Mouse (Mus musculus): Measurements from ENCODE around the gene Plg.

The Plg gene

DNA sequence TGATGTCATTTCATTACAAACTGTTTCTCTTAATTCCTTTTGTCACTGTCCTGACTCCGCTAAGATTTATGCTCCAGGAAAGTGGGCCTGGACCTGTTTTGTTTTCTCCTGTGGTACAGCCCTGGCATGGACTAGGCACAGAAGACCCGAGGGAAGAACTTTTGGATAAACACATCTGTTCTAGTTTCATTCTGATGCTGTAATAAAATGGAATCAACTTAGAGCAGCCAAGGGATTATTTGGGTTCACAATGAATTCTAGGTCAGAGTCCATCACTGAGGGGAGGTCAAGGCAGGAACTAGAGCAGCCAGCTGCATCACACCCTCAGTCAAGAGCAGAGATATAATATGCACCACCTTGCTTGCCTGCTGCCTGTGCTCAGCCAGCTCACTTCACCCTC, 9.4 kb downstream of the Plg start:
- no peak for DNase-seq

DNA sequence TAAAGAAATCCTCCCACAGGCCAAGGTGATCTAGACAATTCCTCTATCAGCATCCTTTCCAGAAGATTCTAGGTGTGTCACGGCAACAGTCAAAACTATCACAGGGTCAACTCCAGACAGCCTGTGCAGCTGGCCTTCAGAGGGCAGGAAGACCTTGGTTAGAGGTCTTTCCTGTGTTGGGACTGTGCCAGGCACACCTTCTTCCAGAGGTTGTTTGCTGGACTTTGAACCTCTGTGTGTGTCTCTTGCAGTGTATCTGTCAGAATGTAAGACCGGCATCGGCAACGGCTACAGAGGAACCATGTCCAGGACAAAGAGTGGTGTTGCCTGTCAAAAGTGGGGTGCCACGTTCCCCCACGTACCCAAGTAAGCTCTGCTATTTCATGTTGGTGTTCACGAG, 9.8 kb downstream of the Plg start:
- DNase-seq = no peak

DNA sequence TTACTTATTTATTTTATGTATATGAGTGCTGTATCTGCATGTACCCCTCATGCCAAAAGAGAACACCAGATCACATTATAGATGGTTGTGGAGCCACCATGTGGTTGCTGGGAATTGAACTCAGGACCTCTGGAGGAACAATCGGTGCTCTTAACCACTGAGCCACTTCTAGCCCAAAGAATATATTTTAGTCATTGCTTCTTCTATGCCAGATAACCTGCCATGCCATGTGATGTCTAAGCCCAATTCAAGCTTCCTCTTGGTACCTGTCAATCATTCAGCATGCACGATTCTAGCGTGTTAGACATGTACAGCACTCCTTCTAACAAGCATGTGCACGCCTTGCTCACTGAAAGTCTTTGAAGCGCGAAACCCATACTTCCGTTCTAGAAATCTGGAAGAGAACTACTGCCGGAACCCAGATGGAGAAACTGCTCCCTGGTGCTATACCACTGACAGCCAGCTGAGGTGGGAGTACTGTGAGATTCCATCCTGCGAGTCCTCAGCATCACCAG, 17.8 kb downstream of the Plg start:
- no peak for DNase-seq

DNA sequence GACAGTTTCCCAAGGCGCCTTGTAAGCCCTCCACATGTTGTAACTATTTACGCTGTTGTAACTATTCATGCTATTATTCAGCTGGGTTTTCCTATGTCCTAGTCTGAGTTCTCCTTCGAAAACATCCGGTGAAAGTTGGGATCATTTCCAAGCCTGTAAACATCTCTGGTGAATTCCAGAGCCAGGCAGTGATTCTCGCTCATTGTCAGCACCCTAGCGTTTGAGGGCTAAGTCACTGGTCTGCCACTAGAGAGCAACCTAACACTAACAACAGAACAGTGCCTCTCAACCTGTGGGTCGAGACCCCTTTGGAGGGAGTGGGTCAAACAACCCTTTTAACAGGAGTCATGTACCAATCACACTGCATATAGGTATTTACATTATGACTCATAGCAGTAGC, 25.0 kb downstream of the Plg start:
- no peak for DNase-seq

DNA sequence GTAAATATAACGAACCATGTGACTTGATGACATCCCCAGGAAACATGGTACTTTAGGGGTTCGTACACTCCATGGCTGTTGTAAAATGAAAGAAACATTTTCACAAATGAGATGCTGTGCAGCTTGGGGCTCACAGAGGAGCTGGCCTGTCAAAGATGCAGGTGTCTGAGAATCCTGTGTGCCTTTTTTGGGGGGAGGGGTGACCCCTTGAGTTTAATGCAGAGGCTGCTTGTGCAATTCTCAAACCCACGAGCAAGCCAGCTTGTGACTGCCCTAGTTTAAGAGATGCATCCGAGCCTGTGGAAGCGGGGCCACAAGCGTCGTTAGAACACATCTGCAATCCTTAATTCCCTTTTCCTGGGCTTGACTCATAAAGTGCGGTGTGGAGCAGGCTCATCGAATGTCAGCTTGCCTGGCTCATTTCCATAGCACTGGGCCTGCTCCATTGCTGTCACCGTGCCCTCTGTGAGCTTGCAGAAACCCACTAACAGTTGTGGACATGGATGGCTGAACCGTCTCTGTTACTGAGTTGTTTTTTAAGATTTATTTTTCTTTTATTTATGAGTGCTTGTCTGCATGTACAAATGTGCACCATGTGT, 31.0 kb downstream of the Plg start:
- no peak for DNase-seq

DNA sequence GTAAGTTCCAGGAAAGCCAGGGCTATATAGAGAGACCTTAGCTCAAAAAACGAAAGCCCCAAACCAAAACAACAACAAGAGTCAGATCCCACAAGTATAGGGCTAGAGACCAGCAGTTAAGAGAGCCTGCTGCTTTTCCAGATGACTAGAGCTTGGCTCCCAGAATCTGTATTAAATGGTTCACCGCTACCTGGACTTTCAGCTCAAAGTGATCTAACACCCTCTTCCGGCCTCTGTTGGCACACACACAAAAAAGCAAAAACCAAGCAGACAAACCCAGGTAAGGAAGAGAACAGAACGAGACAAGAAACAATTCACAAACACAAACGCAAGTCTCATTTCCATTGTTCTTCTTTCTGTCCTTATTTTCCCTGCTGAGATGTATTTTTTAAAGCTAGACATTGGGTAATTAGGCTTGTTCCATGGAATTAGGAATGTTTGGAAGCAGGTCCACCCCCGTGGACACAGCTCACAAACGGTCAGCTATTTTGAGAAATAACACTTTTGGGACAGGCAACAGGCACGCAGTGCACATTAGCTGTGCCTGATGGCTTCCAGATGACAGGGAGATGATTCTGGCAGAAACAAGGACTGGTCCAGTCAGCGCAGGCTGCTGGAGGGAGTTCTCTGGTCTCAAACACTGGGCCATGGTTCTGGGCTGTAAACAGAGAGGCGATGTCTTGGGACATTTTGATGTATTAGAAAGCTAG, 33.9 kb downstream of the Plg start:
- DNase-seq = no peak

DNA sequence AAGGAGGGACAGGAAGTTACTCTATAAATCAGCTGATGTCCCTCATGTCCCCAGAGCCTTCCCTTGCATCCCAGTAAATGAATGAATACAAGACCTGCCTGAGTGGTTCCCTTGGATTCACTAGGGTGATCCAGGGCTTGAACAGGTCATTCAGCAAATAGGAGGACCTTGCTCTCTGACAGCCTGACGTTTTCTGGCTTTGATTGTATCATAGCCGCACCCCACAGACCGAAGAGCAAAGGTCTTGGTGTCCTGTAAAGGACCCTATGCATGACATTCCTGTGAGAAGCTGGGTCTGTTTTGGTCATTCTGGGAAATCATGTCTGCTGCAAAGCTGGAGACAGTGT, 34.5 kb downstream of the Plg start:
- no peak for DNase-seq

DNA sequence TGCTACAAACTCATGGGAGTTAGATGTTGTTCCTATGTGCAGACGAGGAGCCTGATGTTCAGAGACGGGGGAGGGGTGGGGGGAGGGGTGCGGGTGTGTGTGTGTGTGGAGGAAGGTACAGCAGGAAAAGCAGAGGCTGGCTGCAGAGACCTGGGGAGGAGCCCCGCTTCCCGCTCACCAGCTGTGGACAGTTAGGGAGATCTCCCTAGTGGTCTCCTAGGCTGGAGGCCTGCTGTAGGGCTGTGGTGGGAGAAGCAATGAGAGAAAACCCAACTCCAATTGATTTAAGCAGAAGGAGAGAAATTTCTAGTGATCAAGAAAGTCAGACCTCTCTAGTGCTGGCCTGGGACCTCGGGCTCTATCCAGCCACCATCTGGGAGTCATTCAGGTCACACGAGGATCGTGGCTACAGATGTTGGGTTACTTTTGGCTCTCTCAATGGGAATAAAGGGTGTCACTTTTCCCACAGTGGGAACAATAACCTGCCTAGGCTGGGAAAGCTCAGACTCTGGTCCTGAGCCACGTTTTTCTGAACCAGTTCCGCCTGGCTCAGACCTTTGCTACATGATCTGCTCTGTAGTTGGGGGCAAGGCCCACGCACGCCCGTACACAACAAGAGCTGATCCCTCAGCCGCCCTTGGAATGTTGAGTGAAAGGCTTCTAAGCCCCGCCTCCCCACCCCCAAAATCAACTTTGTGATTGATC, 36.8 kb downstream of the Plg start:
- no peak for DNase-seq

DNA sequence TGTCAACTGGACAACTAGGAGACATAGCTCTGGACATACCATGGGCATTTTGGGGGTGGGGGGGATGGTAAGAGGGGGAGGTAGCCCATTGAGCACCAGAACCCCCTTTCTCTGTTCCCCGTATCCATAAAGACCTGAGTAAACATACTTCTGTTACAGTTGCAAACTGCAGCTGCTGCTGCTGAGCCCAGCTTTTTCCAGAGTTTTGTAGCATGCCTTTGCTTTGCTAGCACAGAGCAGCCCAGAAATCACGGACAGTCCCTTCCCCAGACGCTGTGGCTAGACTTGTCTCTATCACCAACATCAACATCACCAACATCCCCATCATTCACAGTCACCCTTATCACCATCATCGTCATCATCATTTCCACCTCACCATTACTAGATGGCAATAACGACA, 37.3 kb downstream of the Plg start:
- DNase-seq = no peak

DNA sequence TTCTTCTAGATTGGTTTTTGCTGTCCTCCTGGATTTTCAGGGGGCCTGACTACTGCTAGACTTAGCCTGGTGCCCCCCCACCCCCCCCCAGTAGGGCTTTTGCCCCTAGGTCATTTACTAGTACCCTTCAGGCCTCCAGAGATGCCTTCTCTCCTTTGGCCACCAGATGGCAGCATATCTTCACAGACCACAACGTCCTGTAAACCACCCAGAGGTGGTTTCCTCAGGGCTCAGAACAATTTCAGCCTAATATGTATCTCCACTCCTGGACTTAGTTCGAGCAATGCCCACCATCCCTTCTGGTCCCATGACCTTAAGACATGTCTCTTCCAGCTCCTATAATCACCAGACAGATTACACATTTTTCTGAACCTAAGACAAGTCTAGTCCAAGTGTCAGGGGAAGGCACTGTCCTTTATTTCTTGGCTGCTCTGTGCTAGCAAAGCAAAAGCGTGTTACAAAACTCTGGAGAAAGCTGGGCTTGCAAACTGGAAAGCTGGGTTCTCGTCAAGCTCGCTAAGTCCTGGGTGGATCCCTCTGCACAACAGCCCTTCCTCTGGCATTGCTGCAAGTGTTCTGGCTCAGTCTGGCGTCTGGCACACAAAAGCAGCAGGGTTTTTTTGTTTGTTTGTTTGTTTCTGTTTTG, 38.0 kb downstream of the Plg start:
- peak; percentile 80 to 88 for DNase-seq

DNA sequence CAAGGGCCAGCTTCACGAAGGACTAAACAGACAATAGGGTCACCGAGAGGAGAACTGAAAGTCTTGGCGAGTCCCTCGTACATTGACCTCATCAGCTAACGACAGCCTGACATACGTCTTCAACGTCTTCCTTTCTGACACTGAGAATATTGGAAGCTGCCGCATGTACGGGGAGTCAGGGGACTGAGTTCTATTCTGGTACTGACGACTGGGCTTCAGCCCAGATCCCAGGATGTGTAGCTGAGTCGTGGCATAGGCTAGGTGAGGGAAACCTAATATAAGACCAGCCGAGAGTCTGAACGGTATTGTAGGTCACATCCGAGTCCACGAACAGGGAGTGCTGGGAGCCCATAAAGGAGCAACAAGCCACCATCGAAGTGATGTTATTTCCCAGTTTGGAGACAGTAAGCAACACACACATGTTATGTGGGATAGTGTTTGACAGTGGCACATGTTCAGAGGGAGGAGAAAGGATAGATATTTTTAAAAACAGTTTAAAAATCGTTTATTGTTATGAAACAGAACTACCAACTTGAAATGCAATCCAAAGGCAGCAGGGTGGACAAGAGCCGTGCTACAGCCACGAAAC, 41.2 kb downstream of the Plg start:
- no peak for DNase-seq

DNA sequence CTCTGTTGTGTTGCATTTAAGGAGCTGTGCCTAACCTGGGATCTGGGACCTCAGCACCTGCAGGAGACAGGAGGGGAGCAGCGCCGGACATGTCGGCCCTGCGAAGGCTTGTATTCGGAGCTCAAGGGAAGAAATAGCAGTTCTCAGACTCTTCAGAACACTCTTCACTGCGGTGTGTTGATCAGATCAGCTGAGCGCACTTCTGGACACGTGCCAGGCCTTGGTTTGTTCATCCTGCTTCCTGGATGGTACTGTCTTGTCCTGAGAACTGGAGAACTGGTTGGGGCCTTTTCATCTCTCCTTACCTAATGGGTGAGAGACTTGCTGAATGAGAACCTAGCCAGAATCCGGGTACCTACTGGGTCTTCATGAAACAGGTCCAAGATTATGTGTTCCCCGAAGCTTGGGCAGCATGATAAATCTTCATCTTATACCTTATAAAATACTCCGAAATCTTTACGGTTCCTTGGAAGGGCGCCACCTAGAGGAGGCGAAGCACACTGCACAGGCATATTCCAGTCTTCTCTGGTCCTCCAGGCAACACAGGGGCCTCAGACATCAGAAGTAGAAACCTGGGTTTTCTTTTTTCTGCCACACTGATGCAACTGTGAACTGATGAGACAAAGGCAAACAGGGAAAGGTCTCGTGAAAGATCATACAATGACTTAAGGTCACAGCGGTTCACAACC, 42.6 kb downstream of the Plg start:
- peak in 1 of 2 experiments; percentile 44 for DNase-seq

DNA sequence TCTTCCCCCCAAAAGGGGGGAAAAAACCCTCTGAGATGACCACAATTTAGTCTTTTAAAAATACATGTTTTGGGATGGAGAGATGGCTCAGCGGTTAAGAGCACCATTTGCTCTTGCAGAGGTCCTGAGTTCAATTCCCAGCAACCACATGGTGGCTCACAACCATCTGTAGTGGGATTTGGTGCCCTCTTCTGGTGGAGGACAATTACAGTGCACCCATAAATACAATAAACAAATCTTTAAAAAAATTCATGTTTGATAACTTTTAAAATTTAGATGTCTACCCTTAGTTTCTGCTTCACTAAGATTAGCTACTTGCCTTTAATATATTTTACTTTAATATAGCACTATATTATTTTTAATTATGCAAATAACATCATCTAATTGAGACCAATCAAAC, 43.7 kb downstream of the Plg start:
- no peak for DNase-seq

DNA sequence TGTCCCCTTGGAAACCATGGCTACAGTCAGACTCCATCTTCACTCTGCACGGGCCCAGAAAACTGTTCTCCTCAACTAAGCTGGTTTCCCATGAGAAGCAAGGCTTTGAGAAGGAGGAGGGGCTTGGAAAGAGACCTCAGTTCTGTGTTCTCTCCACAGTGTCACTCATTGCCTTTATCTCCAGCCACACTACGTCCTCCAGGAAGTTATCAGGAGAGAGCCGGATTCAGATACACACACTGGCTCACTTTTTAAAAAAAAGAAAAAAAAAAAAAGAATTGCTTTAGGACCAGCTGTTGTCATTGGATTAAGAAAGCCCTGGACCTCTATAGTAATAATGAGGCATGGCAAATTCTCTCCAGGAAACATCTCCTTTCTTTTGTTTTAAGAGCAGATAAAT, 48.7 kb downstream of the Plg start:
- no peak for DNase-seq

DNA sequence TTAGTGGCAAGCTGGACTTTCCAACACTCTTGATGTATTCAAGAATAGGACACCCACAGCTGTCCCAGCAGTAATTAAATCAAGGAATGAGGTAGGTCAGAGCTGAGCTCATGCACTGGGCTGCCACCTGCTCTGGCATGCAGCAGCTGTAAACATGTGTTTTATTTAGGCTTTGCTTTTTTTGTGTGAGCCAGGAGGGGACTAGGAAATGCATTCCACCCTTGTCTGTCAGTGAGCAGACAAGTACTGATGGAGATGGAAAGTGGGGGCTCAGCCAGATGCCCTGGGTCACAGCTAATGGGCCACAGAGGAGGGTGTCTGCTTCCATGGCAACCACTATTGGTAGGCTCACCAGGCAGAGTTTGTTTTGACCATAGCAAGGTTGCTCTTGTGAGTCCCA, 50.0 kb downstream of the Plg start:
- no peak for DNase-seq

DNA sequence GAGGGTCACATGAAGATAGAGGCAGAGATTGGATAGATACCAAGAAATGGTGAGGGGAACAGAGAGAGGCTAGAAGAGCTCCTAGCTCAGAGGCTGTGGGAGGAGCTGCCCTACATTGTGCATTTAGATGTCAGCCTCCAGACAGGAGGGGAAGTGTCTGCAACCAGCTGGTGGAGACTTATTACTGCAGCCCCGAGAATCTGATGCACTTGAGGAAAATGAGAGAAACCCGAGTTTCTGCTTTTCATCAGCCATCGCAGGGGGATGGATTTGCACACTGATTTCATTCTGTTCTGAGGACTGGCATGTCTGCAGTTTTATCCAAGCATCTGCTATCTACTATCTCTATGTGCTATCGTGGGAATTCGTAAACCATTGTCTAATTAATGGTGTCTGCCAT, 53.3 kb downstream of the Plg start:
- no peak for DNase-seq

DNA sequence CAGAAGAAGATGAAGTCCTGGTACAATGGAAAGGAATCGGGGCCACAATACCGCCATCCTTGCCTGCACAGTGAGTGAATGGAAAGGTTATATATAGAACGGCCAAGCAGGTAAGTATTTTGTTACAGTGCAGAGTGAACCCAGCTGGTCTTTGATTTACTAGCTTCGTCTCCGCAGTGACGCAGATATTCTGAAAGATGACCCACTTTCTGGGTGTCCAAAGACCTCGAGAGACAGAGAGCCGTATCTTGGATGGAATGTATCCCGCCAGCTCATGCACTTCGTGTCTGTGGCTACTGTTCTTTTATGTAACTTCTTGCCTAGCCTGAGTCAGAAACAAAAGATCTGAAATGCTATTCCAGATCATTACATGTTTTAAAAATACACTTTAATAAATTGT, 59.4 kb downstream of the Plg start:
- no peak for DNase-seq

DNA sequence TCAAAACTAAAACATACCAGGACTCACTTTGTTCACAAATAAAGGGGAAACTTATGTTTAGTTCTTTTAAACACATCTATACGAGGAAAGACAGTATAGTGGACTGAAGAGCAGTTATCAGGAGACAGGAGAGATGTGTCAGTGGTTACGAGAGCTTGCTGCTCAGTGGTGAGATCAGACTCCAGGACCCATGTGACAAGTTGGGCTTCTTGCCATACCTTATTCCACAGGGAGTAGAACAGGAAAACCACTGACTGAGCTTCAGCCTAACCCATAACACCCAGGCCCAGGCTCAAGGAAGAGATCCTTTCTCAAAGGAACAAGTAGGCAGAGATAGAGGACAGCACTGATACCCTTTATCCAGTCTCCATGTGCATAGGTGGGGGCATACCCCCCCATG, 66.2 kb downstream of the Plg start:
- DNase-seq = no peak

DNA sequence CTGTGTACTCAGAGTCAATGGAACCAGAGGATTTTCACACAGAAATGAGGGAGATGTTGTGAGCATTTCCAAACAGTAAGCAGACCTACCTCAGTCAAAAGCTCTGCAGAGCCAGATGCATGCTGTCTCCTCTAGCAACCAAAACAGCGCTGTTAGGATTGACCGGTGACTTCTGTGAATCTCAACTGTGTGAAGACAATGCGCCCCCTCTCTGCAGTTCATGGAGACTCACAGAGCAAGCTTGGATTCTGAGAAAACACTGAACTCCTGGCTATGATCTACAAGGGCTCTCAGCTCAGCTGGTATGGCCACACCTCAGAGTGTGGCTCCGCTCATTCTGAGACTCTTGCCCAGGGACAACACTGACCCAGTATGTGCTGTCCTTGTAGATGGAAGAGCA, 72.8 kb downstream of the Plg start:
- DNase-seq = no peak

DNA sequence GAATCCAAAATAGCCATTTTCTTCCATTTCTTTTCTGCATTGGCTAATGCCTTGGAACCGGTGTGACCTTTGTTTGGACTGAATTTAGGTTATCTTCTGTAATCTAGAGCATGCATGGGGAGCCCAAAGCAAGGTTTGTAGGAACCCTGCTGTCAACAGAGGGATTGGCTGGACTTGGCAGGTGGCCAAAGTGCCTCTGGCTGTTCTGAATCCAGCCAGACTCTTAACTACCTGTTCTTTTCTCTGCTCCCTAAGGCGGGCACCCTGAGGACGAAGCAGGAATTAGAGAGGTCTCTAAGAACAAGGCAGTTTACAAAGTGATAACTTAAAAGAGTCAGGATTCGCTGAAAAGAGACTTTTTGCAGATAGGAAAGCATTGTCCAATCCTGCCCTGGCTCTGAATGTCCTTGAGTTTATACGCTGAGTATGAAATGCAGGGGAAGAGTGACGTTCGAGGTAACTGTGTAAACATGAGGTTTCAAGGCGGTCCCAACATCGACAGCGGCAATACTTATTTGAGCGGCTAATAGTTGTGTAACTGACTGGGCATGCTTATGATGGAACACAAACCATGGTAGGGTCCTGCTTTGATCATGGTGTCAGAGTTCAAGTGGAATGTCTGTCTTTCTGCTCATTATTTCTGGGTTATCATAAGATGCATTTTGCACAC, 74.6 kb downstream of the Plg start:
- DNase-seq = peak; percentile 8 to 39

DNA sequence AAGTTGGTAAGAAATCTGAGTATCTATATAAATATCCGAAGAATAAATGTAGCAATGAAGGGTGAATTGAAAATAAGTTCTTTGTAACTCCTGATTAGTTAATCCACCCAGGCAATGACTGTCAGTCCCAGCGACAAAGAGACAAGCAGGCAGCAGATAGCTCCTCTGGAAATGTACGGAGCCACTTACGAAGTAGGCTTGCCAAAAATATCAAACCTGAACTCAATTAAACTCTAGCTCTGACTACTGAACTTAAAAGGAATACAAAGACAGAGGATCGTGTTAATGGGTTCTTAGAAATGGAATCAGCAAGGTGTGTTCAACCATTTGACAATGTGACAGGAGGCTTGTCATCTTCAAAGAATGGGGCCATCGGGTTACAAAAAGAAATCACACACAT, 75.3 kb downstream of the Plg start:
- DNase-seq = no peak

DNA sequence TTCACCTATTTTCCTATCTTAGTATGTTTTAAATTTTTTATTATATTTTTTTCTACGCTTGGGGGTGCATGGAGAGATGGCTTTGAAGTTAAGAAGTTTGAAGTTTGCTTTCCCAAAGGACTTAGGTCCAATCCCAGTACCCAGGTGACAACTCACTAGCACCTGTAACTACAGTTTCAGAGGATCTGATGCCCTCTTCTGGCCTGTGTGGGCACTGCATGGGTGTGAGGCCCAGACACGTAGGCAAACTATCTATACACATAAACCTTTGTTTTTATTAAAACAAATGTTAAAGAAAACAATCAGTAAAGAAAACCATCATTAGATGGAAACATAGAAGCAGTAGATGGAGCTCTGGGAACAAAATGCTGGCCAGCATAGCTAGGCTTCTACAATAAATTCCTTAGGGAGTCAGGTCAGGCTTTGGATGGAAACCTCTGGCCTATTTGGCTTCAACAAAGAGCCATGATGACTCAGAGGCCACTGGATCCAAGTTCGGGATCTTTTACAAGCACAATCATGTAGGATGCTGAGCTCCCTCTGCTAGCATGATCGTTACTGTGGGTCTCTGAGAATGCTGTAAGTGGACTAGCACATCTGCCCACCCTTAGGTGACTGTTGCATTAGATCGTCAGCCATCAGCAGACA, 76.9 kb downstream of the Plg start:
- DNase-seq = peak in 1 of 2 experiments; percentile 43
